In genomic region chr6:35177650-35178272, GRCm38 (mm10) we compare ENCODE assay signal across 8 mouse cellular contexts. TPM values are rescaled to one million over a fixed set of nuclear protein-coding genes. Genes with fewer than 3 reads are reported as not detected.
DNase-seq lines count a peak whose midpoint lies in the region; ATAC-seq and TF ChIP-seq lines count a peak whose summit lies in the region.

No protein-coding gene starts in this region.

- peak overlapping the region; percentile 95 for H3K27ac ChIP-seq in forebrain, embryonic 13.5 days

- H3K9me3 ChIP-seq in forebrain, embryonic 13.5 days (replicated peaks), result no peaks in the 10 kb centered on the region

- WGBS in forebrain, embryonic 13.5 days, result under 1% methylated on average over 69 of the region's 69 CpGs

- peak overlapping the region; percentile 76 for H3K4me3 ChIP-seq in C2C12 (ENCODE audit: insufficient read depth, poor library complexity, severe bottlenecking)
- peak overlapping the region; percentile 76 for H3K4me3 ChIP-seq in forebrain, embryonic 13.5 days

- peak overlapping the region; percentile 86 for H3K9ac ChIP-seq in forebrain, embryonic 13.5 days

- H3ac ChIP-seq in C2C12 (ENCODE audit: control insufficient read depth, insufficient read length, low read depth), result peak overlapping the region; percentile 72

- H3K27me3 ChIP-seq in C2C12 (ENCODE audit: control insufficient read depth, insufficient read depth, insufficient read length), result no peaks in the 10 kb centered on the region
- no peaks in the 10 kb centered on the region for H3K27me3 ChIP-seq in forebrain, embryonic 13.5 days

- peak overlapping the region; percentile 80 for H3K4me2 ChIP-seq in forebrain, embryonic 13.5 days

- TF ChIP-seq CTCF in C2C12 (IDR thresholded peaks at IDR 0.05; ENCODE audit: control insufficient read depth, insufficient read depth, insufficient read length), result no peak

- H3K79me3 ChIP-seq in C2C12 (ENCODE audit: low read depth), result peaks cover 50% of the 10 kb centered on the region

- ATAC-seq in forebrain, embryonic 13.5 days, result peak; percentile 82
- ATAC-seq in inflammation-experienced regulatory T-cells, adult 6 months, result peak; percentile 27

- H3K4me1 ChIP-seq in forebrain, embryonic 13.5 days, result peaks cover 23% of the 10 kb centered on the region

- peaks cover 4% of the 10 kb centered on the region for H3K36me3 ChIP-seq in C2C12 (ENCODE audit: control insufficient read depth, insufficient read depth)
- no peaks in the 10 kb centered on the region for H3K36me3 ChIP-seq in forebrain, embryonic 13.5 days (ENCODE audit: poor library complexity, severe bottlenecking)

- H3K79me2 ChIP-seq in C2C12 (ENCODE audit: control insufficient read depth, insufficient read depth), result peaks cover 58% of the 10 kb centered on the region

- DNase-seq in 3134 (ENCODE audit: extremely low read depth, insufficient read length, low spot score), result peak; percentile 78
- DNase-seq in c-Kit-negative CD71-positive TER-119-positive erythroid progenitor cells, embryonic 14.5 days (ENCODE audit: low read depth, low spot score), result peak; percentile 12
- DNase-seq in lung, postnatal 25 days (ENCODE audit: low spot score), result peak; percentile 19
- DNase-seq in retina, postnatal 1 day, result peak; percentile 79
- no peak for DNase-seq in urinary bladder, postnatal 14 days (ENCODE audit: low spot score)

TF ChIP-seq in C2C12, 6 proteins besides CTCF, POLR2A, EP300 and RAD21:
- TF ChIP-seq MYOG (IDR thresholded peaks at IDR 0.05; ENCODE audit: control insufficient read depth, extremely low read depth, insufficient read length) (no peak), USF1 (IDR thresholded peaks at IDR 0.05; ENCODE audit: low read depth) (no peak), FOSL1 (IDR thresholded peaks at IDR 0.05; ENCODE audit: insufficient read depth, low read length, poor library complexity, severe bottlenecking) (no peak), MAX (IDR thresholded peaks at IDR 0.05) (peak; percentile 85)

RNA-seq across cellular contexts. Expression of gene Nup205, which starts 0.5 kb away (rescaled TPM):
- 40.8 TPM for polyA plus RNA-seq in C2C12 (2012; fragmentation: generic; extraction: Trizol)
- 34.0 and 37.9 TPM in 2 replicates for polyA plus RNA-seq in forebrain, embryonic 13.5 days (2015; fragmentation: Nextera tagmentation; extraction: Ambion mirVana)
- 10 to 100 TPM; 13.8 to 20.1 (median 17.3) TPM for polyA plus RNA-seq in inflammation-experienced regulatory T-cells, adult 6 months (2017; shearing (Covaris generic))

RNA-seq across cellular contexts. Expression of gene Cnot4, which starts 44.2 kb away (rescaled TPM):
- 7.0 TPM for polyA plus RNA-seq in C2C12 (2012; fragmentation: generic; extraction: Trizol)
- polyA plus RNA-seq in forebrain, embryonic 13.5 days (2015; fragmentation: Nextera tagmentation; extraction: Ambion mirVana), result 35.0 and 35.1 TPM in 2 replicates
- 10 to 100 TPM; 47.0 to 73.9 (median 50.1) TPM for polyA plus RNA-seq in inflammation-experienced regulatory T-cells, adult 6 months (2017; shearing (Covaris generic))
